Mouse (Mus musculus) ES-E14 (cell line): ENCODE measurements at regions not wholly inside any gene's neighbourhood (a gene's known extent, or its start where the extent isn't known, plus 50 kb on each side); places are given as distances from the start of the nearest gene placed in this dataset.

ENCODE experiments used
- CHD2 ChIP-seq: IDR thresholded peaks from 2 replicates; pipeline ENCODE4 v1.6.1; 2014; ENCODE audit warnings: mild to moderate bottlenecking, low read depth, low read length, inconsistent platforms
- HCFC1 ChIP-seq: IDR thresholded peaks from 2 replicates; pipeline ENCODE4 v1.6.1; 2012; ENCODE audit warnings: low read length, inconsistent platforms, borderline replicate concordance; ENCODE audit not compliant: insufficient read depth
- MAFK ChIP-seq: IDR thresholded peaks from 2 replicates; pipeline ENCODE4 v1.6.1; 2014; ENCODE audit warnings: mild to moderate bottlenecking, low read depth, low read length, inconsistent platforms; ENCODE audit not compliant: insufficient read depth
- ZC3H11A ChIP-seq: IDR thresholded peaks from 2 replicates; pipeline ENCODE4 v1.6.1; 2012; ENCODE audit warnings: low read depth, mild to moderate bottlenecking, inconsistent platforms, low read length, borderline replicate concordance
- ZNF384 ChIP-seq: IDR thresholded peaks from 2 replicates; pipeline ENCODE4 v1.6.1; 2012; ENCODE audit warnings: low read depth, low read length, inconsistent platforms

DNA sequence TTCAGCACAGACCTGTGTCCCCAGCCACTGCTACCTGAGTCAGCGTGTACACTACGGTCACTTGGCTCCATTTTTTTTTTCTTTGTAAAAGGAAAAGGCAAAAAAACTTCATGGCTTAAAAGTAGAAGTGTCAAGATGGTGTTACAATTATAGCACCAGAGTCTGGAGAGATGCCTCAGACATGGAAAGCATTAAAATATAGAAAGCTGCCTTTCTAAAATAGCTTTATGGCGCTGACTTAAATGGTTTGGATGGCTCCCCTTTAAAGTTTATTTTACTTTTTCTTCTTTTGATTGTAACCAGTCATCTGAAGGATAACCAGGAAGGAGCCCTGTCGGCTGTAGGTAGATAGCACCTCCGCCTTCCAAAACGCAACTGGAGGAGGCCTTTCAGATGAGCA, 79.0 kb upstream of the Jade1 start:
- TF ChIP-seq MAFK, result no peak
- no peak for TF ChIP-seq ZNF384
- TF ChIP-seq ZC3H11A, result no peak
- TF ChIP-seq CHD2, result no peak
- no peak for TF ChIP-seq HCFC1
